Mouse (Mus musculus): ENCODE data around the gene Batf2. TPM values are rescaled to one million over a fixed set of nuclear protein-coding genes. Genes with fewer than 3 reads are reported as not detected.

Gene Batf2
- total and polyA plus RNA-seq, 3 experiments: not detected

DNA sequence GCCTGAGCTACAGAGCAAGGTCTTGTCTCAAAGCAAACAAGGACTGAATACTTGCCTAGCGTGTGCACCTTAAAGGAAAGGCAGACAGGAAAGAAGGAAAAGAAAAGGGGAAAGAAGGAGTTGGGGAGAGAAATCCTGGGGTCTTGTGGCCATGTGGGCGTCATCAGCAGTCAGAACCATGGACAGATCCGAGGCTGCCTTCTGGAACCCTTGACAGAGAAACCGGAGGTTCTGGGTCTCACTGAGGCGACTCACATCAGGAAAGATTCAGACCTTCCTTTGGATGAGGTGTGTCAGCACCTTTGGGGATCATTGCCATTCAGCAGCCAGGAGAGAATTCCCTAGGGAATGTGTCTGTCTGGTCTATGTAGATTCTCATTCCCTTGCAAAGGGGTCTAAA is 40.8 kb downstream of the Batf2 start:
- H3K4me2 ChIP-seq (ENCODE audit: insufficient read depth, low read depth, poor library complexity, severe bottlenecking): no peak overlapping the region
- H3K27ac ChIP-seq (ENCODE audit: insufficient read depth, low read depth): no peak overlapping the region
- no peaks in the 10 kb centered on the region for H3K36me3 ChIP-seq (replicated peaks in 1 of 2; ENCODE audit: control insufficient read depth in 1 of 2, insufficient read depth in 1 of 2, low read length in 1 of 2)
- peaks cover 0 to 5% of the 10 kb centered on the region in 2 experiments; a peak in 2 of 4 replicates for H3K4me1 ChIP-seq (ENCODE audit: control insufficient read depth in 1 of 2, insufficient read depth in 2 of 2)
- H3K4me3 ChIP-seq (replicated peaks in 1 of 3; ENCODE audit: low read depth in 2 of 3, low read length in 2 of 3, poor library complexity in 1 of 3): no peak overlapping the region
- TF ChIP-seq BHLHE40 (IDR thresholded peaks at IDR 0.05; ENCODE audit: low read depth, low read length) (no peak), POLR2A (IDR thresholded peaks at IDR 0.05; ENCODE audit: low read depth, low read length) (no peak), SIN3A (IDR thresholded peaks at IDR 0.05; ENCODE audit: low read length) (no peak), ZNF384 (IDR thresholded peaks at IDR 0.05; ENCODE audit: low read depth, low read length) (no peak), UBTF (IDR thresholded peaks at IDR 0.05; ENCODE audit: low read depth, low read length) (no peak), GABPA (IDR thresholded peaks at IDR 0.05; ENCODE audit: insufficient replicate concordance, low read depth, low read length) (no peak), USF2 (conservative IDR thresholded peaks at IDR 0.05; ENCODE audit: low read depth, low read length) (no peak), CHD1 (IDR thresholded peaks at IDR 0.05; ENCODE audit: low read depth, low read length) (no peak), TCF12 (IDR thresholded peaks at IDR 0.05; ENCODE audit: low read depth, low read length) (no peak), MXI1 (IDR thresholded peaks at IDR 0.05; ENCODE audit: low read depth, low read length) (no peak)
- H3K9ac ChIP-seq (ENCODE audit: insufficient read depth, low read depth): no peak overlapping the region
- no peak for DNase-seq (ENCODE audit: extremely low read depth)
- H3K27me3 ChIP-seq (replicated peaks): peaks cover 20% of the 10 kb centered on the region
- in situ Hi-C loops (cut with MboI; ENCODE audit: low pct_ligation_motif_present, low pct_unique_long_range_greater_than_20kb, low sequenced_read_pairs) (no loop called here), dilution Hi-C loops (cut with MboI; ENCODE audit: extremely low pct_ligation_motif_present, extremely low pct_unique_long_range_greater_than_20kb, low sequenced_read_pairs) (no loop called here)
- H3K9me3 ChIP-seq (replicated peaks; ENCODE audit: low read length): no peaks in the 10 kb centered on the region
- H3K79me2 ChIP-seq (replicated peaks; ENCODE audit: control insufficient read depth, extremely low read depth, insufficient read depth, poor library complexity, severe bottlenecking): no peaks in the 10 kb centered on the region

DNA sequence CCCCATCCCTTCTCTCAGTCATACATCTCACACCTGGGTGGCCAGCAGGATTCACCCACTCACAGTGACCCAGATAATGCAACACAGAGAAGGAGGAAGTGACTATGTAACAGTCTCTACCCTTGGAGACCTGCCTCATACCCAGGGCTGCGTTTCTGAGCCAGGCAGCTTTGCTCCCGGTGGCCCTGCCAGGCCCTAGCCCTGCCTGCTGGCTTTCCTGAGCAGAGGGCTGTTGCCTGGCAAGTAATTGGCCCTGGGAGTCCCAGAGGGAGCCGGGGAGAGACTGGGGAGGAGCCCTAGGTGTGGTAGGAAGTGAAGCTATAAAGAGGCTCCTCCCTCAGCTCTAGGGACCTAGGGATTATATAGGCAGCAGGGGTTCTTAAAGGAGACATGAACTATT is 41.8 kb downstream of the Batf2 start:
- no peaks in the 10 kb centered on the region for H3K36me3 ChIP-seq (replicated peaks in 1 of 2; ENCODE audit: control insufficient read depth in 1 of 2, insufficient read depth in 1 of 2, low read length in 1 of 2)
- no peaks in the 10 kb centered on the region for H3K79me2 ChIP-seq (replicated peaks; ENCODE audit: control insufficient read depth, extremely low read depth, insufficient read depth, poor library complexity, severe bottlenecking)
- no peak overlapping the region for H3K4me2 ChIP-seq (ENCODE audit: insufficient read depth, low read depth, poor library complexity, severe bottlenecking)
- no peak overlapping the region for H3K4me3 ChIP-seq (replicated peaks in 1 of 3; ENCODE audit: low read depth in 2 of 3, low read length in 2 of 3, poor library complexity in 1 of 3)
- in situ Hi-C loops (cut with MboI; ENCODE audit: low pct_ligation_motif_present, low pct_unique_long_range_greater_than_20kb, low sequenced_read_pairs) (no loop called here), dilution Hi-C loops (cut with MboI; ENCODE audit: extremely low pct_ligation_motif_present, extremely low pct_unique_long_range_greater_than_20kb, low sequenced_read_pairs) (no loop called here)
- peaks cover 0 to 5% of the 10 kb centered on the region in 2 experiments; a peak in 2 of 4 replicates for H3K4me1 ChIP-seq (ENCODE audit: control insufficient read depth in 1 of 2, insufficient read depth in 2 of 2)
- peak; percentile 3 for DNase-seq (ENCODE audit: extremely low read depth)
- H3K27ac ChIP-seq (ENCODE audit: insufficient read depth, low read depth): no peak overlapping the region
- H3K9ac ChIP-seq (ENCODE audit: insufficient read depth, low read depth): no peak overlapping the region
- H3K9me3 ChIP-seq (replicated peaks; ENCODE audit: low read length): no peaks in the 10 kb centered on the region
- no peak for TF ChIP-seq MAFK (IDR thresholded peaks at IDR 0.05; ENCODE audit: insufficient replicate concordance, low read length)
- no peak for TF ChIP-seq MAX (IDR thresholded peaks at IDR 0.05; ENCODE audit: low read length)
- no peak for TF ChIP-seq USF1 (IDR thresholded peaks at IDR 0.05; ENCODE audit: low read depth, low read length)
- no peak for TF ChIP-seq POLR2AphosphoS2 (IDR thresholded peaks at IDR 0.05; ENCODE audit: low read depth, low read length)
- no peak for TF ChIP-seq ZC3H11A (IDR thresholded peaks at IDR 0.05; ENCODE audit: low read depth, low read length)
- TF ChIP-seq MYC (IDR thresholded peaks at IDR 0.05; ENCODE audit: low read depth, low read length): no peak
- no peak for TF ChIP-seq RCOR1 (conservative IDR thresholded peaks at IDR 0.05; ENCODE audit: low read depth, low read length)
- TF ChIP-seq E2F4 (IDR thresholded peaks at IDR 0.05; ENCODE audit: insufficient replicate concordance, low read depth, low read length): no peak
- no peak for TF ChIP-seq ETS1 (conservative IDR thresholded peaks at IDR 0.05; ENCODE audit: low read depth, low read length)
- no peak for TF ChIP-seq SIN3A (IDR thresholded peaks at IDR 0.05; ENCODE audit: low read length)
- no peak for TF ChIP-seq CTCF (conservative IDR thresholded peaks at IDR 0.05 in 1 of 2, IDR thresholded peaks at IDR 0.05 in 1 of 2; ENCODE audit: low read depth in 2 of 2, low read length in 2 of 2)
- TF ChIP-seq ZNF384 (IDR thresholded peaks at IDR 0.05; ENCODE audit: low read depth, low read length): no peak
- TF ChIP-seq USF2 (conservative IDR thresholded peaks at IDR 0.05; ENCODE audit: low read depth, low read length): no peak
- peaks cover 18% of the 10 kb centered on the region for H3K27me3 ChIP-seq (replicated peaks)
